Mouse (Mus musculus) gastrocnemius, postnatal 10 days (tissue): ENCODE measurements at regions not wholly inside any gene's neighbourhood (a gene's known extent, or its start where the extent isn't known, plus 50 kb on each side); places are given as distances from the start of the nearest gene placed in this dataset.

Experiments
- DNase-seq: peaks from one replicate; pipeline ENCODE4 v3.0.0; 2021; ENCODE audit warnings: mixed read lengths

- no peak for DNase-seq
These were observed 253.8 kb downstream of the Bckdhb start for GRCm38 (mm10) chr9:84178705-84179104.

GRCm38 (mm10) chr9:84179238-84179637, 254.3 kb downstream of the Bckdhb start:
- DNase-seq: no peak

DNA sequence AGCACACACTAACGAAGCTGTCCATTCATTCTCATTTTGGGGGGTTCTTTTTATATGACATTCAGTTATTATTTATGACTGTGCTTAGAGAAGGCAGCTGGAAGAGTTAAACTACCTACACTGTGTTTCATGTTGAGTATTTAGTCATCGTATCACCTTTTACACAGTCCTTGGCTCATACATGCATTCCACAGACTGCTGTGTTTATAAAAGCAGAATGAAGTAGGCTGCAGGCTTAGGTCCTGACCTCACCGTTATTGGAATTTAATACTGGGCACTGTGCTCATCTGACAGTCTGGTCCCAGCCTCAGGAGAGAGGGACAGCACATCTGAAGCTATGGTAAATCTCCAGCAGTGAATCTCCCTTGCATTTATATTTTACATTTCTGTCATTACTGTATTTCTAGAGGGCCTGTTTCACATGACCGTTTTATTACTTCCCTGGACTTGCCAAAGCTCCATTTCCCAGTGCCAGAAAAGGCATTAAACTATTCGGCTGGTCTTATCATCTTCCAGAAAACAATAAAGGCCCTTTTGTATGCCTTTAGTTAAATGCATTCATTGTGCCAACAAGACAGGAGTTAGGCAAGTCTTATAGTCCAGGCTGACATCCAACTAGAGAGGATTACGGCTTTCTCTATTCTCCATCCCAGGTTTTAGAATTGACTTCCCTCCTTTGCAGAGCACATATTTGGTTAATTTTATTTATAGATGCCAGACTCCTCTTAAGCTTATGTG, 258.9 kb downstream of the Bckdhb start:
- DNase-seq: no peak

GRCm38 (mm10) chr9:84187531-84187930, 262.6 kb downstream of the Bckdhb start:
- no peak for DNase-seq

DNA sequence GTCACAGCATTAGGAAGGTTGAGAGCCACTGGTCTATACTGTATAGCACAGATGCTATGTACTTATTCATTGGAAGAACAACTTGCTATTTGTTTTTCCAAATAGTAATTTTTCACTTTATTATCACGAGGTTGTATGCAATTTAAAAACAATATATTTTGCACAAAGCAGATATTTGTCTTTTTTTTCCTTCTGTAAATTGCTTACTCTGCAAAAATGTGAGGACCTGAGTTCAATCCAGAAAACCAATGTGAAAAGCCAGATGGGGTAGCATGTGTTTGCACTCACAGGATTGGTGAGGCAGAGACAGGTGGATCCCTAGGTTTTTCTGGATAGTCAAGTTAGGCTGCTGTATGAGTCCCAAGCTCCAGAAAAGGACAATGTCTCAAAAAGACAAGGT, 268.5 kb downstream of the Bckdhb start:
- no peak for DNase-seq

DNA sequence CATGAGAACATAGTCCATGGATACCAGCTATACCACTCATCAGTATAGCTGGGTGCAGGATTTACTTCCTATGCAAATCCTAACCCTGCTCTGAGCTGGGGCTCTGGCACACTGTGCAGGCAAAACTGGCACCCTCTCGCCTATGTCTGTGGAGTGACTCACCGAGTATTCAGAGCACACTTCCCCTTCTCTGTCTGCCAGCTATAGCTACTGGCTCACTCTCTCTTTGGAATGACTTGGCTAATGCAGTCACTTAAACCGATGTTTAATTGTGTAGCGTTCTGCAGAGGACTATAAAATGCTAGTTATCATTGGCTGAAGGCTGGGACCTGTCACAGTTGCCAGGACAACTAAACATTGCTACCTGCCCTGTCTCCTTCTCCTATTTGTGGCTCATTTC, 269.8 kb downstream of the Bckdhb start:
- no peak for DNase-seq

GRCm38 (mm10) chr9:84195338-84195737, 270.4 kb downstream of the Bckdhb start:
- no peak for DNase-seq

DNA sequence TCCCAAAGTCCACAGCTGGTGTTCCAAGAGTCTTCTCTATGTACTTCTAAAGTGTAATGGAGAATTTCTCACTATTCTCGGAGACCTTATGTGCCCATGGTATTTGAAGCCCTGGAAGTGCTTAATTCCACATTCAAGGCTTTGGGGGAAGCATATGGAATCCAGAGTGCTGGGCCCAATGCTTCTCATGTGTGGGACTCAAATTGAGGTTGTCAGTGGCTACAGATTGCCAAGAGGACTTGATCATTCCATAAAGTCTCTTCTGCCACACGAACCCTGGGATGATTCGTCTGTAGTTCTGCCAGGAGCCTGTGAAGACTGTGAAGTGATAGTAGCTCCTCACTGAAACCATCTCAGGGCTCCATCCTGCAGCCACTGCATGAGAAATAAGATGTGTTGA, 275.3 kb downstream of the Bckdhb start:
- DNase-seq: no peak

DNA sequence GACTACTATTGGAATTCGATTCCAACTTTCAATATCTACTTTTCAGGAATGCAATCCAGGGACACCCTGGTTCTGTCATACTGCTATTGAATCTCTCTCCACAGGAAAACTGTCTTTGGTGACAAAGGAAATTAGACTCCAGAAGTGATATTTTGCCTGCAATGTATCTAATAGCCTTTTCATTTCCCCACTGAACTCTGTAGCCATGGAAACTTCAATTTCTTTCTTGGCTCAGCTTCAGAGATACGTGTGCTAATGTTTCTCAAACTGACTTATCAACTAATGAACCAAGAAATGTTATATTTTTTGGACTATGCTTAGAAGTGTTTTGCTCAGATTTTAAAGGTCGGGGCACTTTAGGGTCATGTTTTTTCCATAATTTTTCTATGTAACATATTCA, 279.1 kb downstream of the Bckdhb start:
- no peak for DNase-seq

DNA sequence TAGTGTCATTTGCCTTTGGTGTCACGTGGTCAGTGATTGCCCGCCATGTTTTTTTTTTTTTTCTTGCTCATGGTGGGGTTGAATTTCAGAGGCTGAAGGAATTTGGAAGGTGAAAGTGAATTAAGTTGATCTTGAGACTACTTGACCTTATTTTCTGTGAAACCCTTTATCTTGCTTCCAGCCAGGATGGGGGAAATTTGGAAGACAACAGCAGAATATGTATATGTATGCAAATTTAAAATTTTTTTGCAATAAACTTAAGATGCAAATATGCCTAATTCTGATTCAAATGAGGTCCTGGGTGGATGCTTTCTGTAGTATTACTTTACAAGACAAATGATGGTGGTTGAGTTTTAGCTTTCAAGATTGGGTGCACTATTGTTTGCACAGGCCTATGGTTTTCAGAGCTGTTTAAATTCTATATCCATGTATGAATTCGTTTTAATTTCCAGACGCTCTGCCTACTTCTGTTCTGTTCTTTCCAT, 315.6 kb downstream of the Bckdhb start:
- no peak for DNase-seq

- DNase-seq: no peak
These were observed 324.8 kb downstream of the Bckdhb start for GRCm38 (mm10) chr9:84249765-84250164.

DNA sequence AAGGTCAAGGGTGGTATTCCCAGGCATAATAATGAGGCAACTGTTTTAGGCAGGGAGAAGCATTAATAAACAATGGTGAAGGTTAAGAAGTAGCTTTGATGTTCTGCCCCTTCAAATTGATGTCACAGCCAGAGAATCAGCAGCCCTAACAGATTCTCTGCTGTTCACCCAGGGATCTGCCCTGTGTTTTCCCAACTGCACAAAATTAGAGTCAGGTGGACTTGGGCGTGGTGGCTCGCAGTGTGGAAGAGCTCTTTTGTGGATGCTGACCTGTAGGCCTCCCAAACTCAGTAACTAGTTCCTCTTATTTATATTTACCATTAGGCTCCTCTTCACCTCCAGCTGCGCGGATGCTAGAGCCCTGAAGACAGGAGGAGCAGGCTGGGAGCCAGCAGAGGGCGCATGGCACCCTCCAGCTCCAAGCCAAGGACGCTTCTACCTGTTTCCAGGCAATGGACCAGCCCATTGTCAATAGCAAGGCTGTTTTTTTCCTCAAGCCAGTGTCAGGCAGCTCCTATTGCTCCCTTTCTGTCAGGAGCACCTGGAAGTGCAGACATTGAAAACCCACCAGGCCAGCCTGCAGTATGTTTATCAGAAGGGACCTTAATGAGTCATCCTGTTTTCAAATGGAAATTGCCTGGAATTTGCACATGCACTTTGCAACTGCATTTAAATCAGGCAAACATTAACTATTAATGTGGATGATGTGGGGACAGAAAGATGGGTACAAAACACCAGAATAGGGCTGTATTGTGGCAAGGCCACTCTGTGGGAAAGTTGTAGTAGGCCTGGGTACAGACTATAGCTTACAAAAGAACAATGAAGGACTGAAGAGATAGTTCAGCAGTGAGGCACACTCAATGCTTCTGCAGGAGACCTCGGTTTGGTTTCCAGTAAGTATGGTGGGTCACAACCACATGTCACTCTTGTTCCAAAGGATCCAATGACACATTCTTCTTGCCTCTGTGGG, 328.4 kb downstream of the Bckdhb start:
- DNase-seq: no peak

DNA sequence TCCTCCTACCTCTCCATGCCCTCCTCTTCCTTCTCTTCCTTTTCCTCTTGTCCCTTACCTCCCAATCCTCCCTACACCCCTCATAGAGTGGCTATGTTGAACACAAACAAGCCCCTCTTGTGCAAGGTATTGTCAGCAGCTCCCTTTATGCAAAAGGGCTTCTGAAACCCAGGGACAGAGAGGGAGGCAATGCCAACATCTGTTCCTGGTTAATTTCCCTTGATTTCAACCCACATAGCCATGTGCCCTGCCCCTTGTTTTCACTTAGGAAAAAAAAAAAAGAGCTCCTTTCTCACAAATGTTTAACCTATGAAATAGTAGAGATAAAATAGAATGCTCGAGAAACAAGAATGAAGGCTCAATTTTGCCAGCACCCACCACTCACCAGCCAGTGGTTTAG, 333.5 kb downstream of the Bckdhb start:
- no peak for DNase-seq

DNA sequence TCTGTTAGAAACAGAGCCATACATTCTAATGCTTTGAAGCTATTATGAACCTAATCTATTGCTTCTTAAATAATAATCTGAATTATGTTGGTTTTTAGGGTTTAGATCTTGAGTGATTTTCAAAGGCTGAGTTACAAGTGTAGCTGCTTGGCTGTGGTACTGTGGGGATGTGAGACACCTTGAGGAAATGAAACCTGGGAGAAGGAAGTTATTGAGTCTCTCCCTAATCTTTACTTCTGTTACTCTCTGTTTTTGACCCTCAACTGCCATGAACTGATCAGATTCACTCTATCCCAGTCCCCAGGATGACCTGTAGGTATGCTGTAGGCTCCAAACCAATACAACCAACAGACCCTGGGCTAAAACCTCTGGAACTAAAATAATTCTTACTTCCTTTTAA, 334.8 kb downstream of the Bckdhb start:
- DNase-seq: no peak

DNA sequence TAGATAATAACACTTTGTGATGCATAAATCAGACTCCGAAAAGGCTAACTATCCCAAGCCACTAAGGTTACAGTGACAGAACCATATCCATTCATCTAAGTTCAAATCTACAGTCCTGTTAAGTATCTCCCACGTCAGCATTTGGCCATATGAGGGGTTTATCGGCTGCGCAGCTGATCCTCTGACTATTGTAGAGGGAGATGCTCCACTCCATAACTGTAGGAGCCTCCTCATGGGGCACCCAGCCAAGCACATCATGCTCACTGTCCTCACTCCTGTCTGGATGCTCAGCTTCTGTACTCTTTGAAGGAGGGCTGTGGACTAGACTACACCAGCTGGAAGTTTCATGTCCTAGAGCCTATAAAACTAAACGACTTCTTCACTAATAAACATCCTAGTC, 337.2 kb downstream of the Bckdhb start:
- DNase-seq: no peak

GRCm38 (mm10) chr9:84266974-84267373, 342.0 kb downstream of the Bckdhb start:
- no peak for DNase-seq

DNA sequence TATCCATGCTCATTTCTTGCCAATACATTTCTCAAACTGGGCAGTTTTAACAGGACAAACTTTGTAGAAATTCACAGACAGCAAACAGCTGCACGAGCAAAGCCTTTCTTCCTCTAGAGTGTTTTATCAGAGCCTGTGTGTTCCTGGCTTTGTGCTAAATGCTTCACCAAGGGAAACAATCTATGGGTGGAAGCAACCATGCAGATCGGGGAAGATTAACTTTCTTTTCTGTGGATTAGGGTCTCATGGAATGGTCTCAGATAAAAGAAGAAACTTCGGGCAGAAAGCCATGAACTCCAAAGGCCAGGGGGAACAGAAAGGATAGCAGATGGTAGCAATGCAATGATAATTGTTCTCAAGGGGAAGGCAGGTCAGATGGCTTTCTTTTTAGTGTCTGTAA, 349.7 kb downstream of the Bckdhb start:
- DNase-seq: no peak

- no peak for DNase-seq
These were observed 353.4 kb downstream of the Bckdhb start for GRCm38 (mm10) chr9:84278295-84278694.

DNA sequence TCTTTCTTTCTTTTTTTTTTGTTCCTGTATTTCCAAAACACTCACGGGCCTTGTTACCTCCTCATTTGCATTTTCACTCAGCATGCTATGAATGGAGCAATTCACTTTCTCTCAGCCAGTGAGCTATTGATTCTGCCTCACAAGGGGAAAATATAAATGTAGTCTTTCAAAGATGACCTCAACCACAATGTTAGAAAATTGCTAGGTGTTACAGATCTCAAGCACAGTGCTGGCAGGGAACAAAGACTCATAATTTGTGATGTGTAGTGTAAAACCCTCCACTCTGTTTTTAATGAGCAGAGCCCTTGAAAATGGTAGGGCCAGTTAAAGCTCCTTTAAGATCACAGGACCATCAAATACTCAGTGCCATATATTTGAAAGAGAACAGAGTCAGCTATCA, 353.8 kb downstream of the Bckdhb start:
- DNase-seq: no peak

DNA sequence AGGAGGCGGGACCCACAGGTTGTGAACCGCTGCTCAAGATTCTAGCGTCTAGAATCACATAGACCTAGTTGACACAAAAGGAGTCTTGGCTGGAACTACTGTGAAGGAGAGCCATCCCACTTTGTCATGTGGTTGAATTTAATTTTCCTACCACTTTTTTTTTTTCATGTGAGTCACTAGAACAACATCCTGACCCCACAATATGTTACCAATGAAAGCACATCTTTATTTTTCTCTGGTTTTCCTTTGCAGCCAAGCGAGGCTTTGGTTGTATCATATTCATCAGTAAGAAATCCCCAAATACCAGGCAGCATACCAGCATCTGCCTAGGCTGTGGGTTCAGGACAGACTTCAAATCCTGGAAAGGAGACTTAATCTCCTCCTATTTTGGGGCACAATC, 356.0 kb downstream of the Bckdhb start:
- no peak for DNase-seq

GRCm38 (mm10) chr9:84281610-84282009, 356.7 kb downstream of the Bckdhb start:
- no peak for DNase-seq

DNA sequence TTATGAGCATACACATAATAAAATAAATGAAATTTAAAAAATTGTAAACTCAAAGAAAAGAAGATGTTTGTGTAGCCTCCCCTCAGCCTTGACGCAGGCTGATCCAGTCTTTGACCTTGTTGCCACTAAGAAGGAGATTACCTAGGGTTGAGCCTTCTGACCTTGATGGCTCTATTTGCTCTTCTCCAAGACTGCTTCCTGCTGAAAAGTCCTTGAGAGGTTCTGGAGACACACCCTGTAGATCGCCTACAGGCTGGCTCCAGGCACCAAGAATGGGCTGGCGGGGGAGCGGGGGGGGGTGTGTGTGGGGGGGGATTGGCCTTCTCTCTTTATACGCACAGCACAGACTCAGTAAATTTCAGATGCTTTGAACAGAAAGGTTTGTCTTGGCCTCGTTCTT, 358.4 kb downstream of the Bckdhb start:
- DNase-seq: no peak

GRCm38 (mm10) chr9:84285604-84286003, 360.7 kb downstream of the Bckdhb start:
- DNase-seq: no peak
